Mouse (Mus musculus): ENCODE results near the gene Acot8.

Gene Acot8

DNA sequence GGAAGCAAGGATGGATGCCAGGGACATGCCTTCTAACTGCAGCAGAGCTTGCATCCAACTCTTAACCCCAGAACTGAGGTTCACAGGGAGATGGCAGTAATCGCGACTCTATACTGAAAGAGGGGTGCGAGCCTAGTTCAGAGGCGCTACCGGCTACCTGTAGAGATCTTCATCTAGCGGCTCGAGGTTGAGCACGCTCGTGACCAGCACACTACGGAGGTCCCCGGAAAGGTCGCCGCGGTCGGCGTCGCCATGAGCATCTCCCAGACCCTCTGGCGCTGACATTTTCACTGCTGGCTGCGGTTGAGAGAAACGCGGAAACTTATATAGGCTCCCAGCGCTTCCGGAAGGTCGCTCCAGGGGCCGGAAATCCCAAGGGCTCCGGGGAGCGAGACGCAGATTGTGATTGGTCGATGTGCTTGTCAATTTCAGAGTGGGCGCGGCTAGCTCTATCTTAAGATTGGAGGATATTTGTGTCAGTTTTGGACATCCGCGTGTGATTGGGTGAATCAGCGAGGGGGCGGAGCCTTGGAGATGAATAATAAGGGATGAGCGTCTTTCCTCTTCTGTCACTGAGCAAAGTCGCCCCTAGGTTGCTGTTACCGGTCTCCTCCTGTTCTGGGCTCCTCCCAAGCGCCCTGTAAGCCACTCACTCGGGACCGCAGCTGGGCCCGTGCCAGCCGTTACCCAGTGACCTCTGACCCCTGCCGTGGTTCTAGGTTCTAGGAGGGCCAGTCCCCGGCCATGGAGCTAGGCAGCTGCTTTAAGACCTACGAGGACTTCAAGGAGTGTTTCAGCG is at the start of gene Acot8, which contains the start of gene Zswim3:
Gene Acot8, minus strand, starts transcription at position 350 of the 799 bp plus-strand sequence.
Gene Zswim3, plus strand, starts transcription at position 566 of the 799 bp plus-strand sequence.
- peak; percentile 97 to 99 for DNase-seq (ENCODE audit: low spot score in 2 of 2)

DNA sequence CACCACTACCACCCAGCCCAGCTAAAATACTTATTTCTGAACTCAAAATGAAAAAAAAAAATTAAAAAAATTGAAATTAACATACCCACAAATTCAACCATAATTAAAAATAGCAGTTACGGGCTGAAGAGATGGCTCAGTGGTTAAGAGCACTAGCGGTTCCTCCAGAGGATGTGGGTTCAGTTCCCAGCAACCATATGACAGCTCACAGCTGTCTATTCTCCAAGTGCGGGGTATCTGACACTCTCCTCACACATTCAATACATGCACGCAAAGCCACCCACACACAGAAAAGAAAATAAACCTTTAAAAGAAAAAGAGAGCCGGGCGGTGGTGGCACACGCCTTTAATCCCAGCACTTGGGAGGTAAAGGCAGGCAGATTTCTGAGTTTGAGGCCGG is 45.4 kb upstream of the Acot8 start:
- peak in 1 of 2 experiments; percentile 36 for DNase-seq (ENCODE audit: low spot score in 2 of 2)

DNA sequence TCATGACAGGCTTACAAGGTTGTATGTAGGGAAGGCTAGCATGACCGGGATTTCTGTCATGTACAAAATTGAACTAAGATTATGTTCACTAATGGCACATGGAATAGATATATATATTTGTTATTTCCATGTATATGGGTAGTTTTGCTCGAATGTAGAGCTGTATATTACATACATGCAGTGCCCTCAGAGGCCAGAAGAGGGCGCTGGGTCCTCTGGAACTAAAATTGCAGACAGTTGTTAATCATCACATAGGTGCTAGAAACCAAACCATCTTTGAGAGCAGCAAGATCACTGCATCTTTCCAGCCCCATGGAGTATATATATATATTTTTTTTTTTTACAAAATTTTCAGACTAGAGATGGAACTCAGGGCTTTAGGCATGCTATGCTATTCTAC is 41.1 kb upstream of the Acot8 start:
- no peak for DNase-seq (ENCODE audit: low spot score in 2 of 2)

DNA sequence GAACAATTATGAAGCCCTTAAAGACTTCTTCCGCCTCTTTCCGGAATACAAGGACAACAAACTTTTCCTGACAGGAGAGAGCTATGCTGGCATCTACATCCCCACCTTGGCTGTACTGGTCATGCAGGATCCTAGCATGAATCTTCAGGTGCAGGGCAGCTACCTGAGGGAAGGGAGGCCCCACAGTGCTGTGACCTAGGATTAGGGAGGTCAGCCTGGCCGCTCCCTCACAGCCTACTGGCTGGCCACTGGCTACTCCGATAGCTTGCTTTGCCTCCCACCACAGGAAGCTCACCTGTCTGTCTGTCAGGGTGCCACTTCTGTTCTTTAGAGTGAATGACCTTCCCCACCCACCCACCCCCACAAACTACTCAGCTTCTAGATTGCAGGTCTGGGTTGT is 30.5 kb upstream of the Acot8 start:
- DNase-seq (ENCODE audit: low spot score in 2 of 2): no peak

DNA sequence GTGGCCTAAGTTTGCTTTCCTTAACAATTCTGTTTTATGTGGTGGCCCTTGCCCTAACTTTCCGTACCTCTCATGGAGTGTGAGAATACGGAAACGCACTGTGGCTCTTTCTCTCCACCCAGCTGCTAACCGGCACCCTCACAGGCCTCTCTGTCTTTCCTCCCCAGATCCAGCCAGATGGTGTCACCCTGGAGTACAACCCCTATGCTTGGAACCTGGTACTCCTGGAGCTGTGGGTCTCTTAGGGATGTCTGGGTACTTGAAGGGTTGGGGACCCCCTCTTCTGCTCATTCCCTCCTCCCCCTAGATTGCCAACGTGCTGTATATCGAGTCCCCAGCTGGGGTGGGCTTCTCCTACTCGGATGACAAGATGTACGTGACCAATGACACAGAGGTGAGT is 29.8 kb upstream of the Acot8 start:
- peak in 1 of 2 experiments; percentile 31 for DNase-seq (ENCODE audit: low spot score in 2 of 2)

DNA sequence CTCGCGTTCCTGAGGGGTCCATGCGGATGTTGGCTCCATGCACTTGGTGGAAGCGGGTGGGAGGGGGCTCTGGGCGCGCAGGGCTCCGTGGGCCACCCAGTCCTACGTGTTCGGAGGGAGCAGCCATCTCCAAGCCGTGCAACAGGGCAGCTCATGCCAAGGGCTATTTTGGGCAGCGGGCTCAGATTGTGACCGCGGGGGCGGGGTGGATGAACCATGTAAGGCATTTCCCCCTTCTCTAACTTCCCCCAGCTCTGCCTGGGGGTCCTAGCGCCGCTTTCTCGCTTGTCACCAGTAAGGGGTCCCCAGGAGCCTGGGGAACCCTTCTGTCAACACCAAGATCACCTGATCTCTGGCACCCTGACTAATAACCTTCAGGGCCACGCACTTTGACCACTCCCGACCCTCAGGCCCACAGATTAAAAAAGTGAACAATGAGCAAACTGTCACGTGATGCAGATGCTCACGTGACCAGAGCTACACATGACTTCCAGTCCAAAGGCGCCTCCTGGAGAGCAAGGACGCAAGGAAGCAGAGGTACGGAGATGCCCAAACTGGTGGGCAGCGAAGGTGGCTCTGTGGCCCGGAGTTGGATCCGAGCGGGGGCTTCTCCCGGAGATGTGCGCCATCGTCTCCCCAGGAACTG is 28.8 kb upstream of the Acot8 start, which contains the start of gene Neurl2:
Gene Neurl2, minus strand, starts transcription at position 143 of the 646 bp plus-strand sequence.
- peak; percentile 81 to 85 for DNase-seq (ENCODE audit: low spot score in 2 of 2)

DNA sequence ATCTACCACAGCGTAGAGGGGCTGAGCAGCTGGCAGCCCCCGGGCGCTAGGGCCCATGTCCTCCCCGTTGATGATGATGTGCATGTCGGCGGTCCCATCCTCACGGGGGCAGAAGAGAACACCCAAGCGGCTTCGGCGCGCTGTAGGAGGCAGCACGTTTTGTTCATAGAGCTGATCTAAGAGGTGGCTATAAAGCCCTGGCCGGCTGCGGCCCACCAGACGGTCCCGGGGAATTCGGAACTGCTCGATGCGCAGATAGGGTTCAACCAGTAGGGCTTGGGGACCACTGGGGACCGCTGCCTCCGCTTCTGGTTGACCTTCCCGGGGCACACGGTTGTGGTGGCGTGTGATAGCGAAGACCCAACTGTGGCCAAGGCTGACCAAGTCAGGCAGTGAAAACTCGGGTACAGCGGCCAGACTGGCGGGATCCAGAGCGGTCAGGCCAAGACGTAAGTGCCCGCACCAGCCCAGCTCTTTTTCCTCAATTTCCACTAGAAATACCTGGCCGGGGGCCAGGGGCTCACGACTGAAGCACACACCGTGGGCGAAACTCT is 28.1 kb upstream of the Acot8 start, which contains the start of gene Ctsa:
Gene Ctsa, plus strand, starts transcription at position 126 of the 554 bp plus-strand sequence.
- peak; percentile 83 to 85 for DNase-seq (ENCODE audit: low spot score in 2 of 2)

DNA sequence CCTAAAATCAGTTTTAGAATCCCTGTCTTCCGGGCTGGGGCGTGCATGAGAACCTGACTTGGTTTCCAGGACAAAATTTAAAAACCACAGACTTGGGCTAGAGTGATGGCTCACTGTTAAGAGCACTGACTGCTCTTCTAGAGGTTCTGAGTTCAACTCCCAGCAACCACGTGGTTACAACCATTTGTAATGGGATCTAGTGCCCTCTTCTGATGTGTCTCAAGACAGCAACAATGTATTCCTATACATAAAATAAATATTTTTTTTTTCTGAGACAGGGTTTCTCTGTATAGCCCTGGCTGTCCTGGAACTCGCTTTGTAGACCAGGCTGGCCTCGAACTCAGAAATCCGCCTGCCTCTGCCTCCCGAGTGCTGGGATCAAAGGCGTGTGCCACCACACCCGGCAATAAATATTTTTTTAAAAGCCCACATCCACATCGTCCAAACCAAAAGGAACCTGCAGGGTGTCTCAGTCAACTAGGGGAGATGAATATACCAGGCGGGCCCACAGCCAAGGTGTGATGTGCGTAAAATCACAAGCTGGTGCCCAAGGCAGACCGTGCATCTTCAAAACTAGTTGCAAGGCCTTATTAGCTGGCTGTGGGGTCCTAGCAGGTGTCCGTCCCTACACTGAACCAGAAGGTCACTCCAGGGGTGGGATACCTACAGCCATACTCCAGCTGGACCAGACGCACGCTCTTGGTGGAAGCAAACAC is 27.5 kb upstream of the Acot8 start:
- no peak for DNase-seq (ENCODE audit: low spot score in 2 of 2)

DNA sequence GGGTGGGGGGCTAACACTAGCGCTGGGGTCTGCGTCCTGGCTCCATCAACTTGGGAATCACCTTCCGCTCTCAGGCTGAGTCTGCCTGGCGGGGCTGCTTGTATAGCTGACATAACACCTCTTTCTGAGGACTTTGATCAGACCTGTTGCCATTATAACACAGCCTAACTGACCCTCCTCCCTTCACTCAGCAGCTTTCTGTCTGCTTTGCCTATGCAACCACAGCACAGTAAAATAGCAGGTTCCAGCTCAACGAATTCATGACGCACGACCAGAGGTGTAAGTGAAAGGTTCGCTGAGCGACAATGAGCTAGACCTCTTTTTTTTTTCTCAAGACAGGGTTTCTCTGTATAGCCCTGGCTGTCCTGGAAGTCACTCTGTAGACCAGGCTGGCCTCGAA is 26.3 kb upstream of the Acot8 start:
- DNase-seq (ENCODE audit: low spot score in 2 of 2): peak in 1 of 2 experiments; percentile 26

DNA sequence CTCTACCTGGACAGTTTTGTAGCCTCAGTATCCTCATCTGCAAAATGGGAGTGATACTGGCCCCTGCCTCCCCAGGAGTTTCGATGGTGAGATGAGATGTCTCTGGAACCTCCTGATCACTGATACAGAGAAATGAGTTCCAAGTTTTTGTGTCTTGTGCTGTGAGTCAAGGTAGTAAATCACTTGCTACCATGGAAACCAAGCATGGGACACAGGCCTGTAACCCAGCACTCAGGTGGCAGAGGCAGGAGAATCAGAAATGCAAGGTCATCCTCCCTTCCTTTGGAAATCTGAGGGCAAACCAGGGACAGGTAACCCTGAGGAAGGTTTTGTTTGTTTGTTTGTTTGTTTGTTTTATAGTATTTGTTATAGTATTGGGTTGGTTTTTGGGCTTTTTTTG is 24.4 kb upstream of the Acot8 start:
- no peak for DNase-seq (ENCODE audit: low spot score in 2 of 2)

DNA sequence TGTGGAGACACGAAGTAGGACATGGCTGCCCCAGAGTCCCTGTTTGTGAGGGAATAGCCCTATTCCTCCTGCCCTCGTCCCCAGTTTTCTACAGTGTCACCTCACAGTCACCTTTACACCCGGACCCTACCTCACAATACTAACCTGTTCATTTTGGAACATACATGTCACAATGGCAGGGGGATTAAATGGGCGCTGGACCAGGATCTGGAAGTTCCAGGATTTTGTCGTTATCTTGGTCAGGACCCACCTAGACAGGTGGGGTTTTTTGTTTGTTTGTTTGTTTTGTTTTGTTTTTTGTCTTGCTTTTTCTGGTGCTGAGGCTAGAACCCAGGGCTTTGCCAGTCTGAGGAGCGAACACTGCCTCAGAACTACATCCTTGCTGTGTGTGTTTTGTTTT is 23.8 kb upstream of the Acot8 start, which contains the start of gene Spata25:
Gene Spata25, minus strand, starts transcription at position 101 of the 400 bp plus-strand sequence.
- DNase-seq (ENCODE audit: low spot score in 2 of 2): no peak

DNA sequence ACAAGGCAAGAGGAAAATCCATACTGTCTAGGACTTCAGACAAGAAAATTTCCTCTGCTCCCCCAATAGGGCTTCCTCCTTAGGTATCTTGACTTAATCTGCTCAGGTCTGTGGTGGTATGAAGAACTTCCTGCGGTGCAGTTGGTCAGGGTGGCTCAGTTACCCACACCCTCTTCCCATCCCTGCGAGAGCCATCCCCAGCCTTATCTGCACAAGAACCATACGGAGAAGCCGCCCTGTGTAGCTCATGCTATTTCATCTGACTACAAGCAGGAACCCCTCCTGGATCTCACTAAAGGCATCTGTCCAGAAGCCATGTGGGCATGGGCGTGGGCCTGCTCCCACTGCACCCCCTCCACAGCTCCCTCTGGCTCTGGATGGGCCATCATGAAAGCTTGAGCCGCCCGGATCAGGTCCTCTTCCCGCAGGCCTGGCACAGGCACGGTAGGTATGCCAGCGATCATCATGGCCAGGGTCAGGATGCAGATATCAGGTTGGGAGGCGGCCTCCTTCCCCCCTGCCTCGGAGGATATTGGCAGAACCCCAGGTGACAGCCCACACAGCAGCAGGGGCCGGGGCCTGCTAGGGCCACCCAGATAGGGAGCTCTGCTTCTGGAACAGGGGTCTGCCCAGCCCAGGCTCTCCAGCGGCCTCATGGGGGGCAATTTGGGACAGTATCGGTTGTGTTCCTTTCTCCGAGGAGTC is 22.6 kb upstream of the Acot8 start:
- DNase-seq (ENCODE audit: low spot score in 2 of 2): no peak

DNA sequence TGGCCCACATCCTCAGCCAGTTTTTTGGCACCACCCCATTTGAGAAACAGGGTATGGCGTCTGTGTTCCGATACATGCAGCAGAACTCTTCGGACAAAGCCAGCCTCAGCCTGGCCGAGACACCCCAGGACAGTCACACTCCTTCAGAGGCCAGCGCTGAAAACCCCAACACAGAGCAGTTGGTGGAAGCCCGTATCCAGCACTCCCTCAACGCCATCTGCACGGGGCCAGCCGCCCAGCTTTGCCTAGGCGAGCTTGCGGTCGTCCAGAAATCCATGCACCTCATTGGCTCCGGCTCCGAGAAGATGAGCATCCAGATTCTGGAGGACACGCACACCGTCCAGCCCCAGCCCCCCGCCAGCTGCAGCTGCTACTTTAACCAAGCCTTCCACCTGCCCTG is 20.8 kb upstream of the Acot8 start:
- no peak for DNase-seq (ENCODE audit: low spot score in 2 of 2)

DNA sequence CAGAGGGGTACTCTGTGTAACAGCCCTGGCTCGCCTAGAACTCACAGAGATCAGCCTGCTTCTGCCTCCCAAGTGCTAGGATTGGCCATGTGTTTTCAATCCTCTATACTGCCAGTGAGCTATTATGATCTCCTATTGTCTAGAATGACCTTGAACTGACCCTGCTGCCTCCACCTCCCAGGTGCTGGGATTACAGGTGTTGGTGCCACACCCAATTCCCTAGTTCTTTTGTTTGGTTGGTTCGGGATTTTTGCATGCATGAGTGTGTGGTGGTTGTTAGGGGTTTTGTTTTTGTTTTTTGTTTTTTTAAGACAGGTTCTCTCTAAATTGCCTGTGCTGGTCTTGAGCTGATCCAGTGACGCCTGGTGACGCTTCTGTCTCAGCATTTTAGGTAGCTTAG is 19.3 kb upstream of the Acot8 start:
- DNase-seq (ENCODE audit: low spot score in 2 of 2): no peak

DNA sequence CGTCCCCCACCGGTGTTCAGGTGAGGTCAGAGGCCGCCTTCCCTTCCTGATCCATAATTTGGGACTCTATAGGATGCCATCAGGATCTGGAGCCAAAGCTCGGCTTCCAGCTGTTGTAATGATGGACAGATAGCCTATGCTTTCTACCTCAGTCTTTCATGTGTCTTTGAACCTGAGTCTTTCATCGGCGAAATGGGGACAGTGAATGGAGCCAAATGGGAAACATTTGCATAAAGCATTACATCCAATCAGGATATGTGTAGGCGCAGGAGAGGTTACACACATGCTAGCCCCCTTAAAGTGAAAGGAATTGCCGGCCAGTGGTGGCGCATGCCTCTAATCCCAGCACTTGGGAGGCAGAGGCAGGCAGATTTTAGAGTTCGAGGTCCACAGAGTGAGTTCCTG is 18.5 kb upstream of the Acot8 start:
- DNase-seq (ENCODE audit: low spot score in 2 of 2): no peak

DNA sequence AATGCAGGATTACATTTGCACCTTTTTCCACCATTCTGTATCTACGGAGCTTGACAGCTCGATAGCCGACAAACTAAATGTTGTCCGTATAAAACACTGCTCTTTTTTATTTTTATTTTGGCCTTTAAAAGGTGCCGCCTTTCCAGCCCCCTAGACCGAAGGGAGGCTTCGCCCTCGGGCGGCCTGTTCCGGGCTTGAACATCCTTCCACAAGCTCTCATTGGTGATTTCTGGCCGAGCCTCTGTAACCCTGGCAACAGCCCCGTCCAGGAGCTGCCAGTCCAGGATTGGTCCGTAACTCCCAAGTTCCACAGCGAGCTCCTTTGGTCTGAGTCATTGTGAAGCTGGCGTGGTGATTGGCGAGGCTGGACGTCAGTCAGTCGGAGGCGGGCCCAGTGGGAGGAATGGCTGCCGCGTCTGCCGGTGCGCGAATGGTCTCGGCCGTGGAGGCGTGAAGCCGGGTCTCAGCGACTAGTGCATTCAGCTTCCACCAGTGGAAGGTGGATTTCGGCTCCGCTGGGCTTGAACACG is 18.0 kb upstream of the Acot8 start, which contains the start of gene Zswim1:
Gene Zswim1, plus strand, starts transcription at position 51 of the 530 bp plus-strand sequence.
- DNase-seq (ENCODE audit: low spot score in 2 of 2): peak; percentile 98

DNA sequence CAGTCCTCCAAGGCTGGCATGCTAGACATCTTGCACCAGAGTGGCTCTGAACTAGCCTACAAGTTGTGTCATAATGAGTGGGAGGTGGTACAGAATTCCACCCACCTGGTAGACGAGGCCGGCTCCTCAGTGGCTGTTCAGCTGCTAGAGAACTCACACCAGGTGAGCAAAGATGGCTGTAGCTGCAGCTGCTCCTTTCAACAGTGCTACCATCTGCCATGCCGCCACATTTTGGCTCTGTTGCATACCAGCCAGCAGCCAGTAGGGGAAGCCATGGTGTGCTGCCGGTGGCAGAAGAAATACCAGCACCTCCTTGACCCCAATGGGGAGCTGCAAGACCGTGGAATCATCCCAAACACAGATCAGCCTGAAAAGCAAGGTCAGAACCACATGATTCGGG is 16.4 kb upstream of the Acot8 start:
- DNase-seq (ENCODE audit: low spot score in 2 of 2): no peak

DNA sequence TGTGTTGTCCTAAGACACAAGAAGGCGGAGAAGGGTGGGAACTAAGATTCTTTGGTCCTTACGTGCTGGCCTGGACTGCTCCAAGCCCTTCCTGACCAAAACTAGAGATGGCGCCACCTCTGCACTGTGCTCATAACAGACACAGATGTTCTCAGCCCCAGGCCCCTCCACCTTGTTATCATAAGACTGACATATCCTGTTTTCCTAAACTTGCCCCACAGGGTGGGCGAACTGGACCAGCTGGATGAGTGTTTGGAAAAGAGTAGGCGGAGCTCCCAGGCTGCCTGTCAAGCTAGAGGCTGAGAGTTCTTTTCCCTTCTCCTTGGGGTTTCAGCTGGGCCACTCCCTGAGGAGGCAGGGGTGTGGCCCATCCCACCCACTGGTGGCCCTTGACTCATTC is 13.0 kb upstream of the Acot8 start:
- no peak for DNase-seq (ENCODE audit: low spot score in 2 of 2)

DNA sequence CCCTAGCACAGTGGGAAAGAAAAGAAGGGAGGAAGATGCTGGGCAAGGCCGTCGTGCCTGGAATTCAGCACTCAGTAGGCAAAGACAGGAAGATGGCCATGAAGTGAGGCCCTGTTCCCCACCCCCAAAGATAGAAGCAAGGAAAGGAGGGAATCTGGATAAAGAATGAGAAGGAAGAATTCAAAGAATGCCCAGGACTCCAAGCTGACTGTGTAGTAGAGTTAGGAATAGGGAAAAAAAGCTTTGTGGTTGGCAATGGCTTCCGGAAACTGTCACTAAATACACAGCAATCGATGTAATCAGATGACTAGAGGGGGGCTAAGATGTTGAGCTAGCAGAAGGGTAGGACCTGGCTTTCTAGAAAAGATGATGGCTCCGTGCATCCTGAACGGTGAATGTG is 12.5 kb upstream of the Acot8 start:
- DNase-seq (ENCODE audit: low spot score in 2 of 2): no peak

DNA sequence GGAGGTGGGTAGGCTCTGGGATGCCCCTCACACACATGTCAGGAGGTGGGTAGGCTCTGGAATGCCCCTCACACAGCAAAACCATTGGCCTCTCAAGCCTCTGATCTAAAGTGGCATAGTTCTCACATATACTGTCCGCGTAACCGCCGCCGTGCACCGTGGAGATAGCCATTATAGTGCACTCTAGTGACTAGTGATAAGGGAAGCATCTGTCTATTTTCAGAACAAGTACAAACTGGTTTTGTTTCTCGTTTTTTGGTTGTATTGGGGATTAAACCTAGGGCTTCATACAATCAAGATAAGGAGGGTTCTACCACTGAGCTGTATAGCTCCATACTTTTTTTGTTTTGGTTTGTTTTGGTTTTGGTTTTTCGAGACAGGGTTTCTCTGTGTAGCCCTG is 11.1 kb upstream of the Acot8 start:
- no peak for DNase-seq (ENCODE audit: low spot score in 2 of 2)

DNA sequence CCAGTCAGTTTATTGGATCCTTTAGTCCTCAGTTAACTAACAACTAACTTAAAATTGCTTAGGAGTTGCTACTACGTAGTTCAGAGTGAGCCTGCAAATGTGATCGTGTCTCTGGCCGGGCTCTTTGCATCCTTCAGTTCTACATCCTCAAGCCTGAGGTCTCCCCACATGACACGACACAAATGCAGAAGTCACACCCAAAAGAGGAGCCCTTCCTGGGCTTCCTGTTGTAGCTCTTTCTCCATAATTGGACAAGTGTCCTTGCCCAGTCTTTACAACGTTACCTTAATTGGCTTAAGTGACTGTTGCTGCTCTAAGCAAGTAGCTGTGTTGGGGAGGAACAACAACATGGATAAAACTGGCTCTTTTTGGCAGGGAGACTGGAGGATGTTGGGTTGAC is 10.7 kb upstream of the Acot8 start:
- DNase-seq (ENCODE audit: low spot score in 2 of 2): no peak
